Mouse (Mus musculus) erythroid progenitor cell, adult 5-6 weeks (primary cell): Measurements from ENCODE around the gene Rpp21. TPM values are rescaled to one million over a fixed set of nuclear protein-coding genes. Genes with fewer than 3 reads are reported as not detected.
"Not testable (repeated sequence)": the region's sequence is repeated elsewhere in the genome, so short reads cannot be mapped to it uniquely, and the experiment has no call there.

Experiments used
- ATAC-seq: replicated peaks from 2 replicates; pipeline ENCODE4 v1.8.0; 2016; ENCODE audit warnings: moderate number of reproducible peaks, mild to moderate bottlenecking, moderate TSS enrichment, inconsistent platforms; ENCODE audit not compliant: poor library complexity, low FRiP score, severe bottlenecking
- total RNA-seq, 2 experiments: library from RNA; stranded (forward) in 1 of 2; stranded (reverse) in 1 of 2; fragments of 150-400 nt in 1 of 2; fragments of 186-747, 209-891 nt in 1 of 2; gene quantifications; 2 replicates each; pipeline versions ENCODE4 v1.2.3 to v1.2.4; 2015 to 2017; ENCODE audit warnings: low replicate concordance in 2 of 2

Rpp21 gene
- total RNA-seq, 2 experiments from 2014 or later: 11.8 to 63.7 TPM

- ATAC-seq: no peak
These were observed 20.4 kb downstream of the Rpp21 start for GRCm38 (mm10) chr17:36237321-36237921.

- not testable (repeated sequence) for ATAC-seq
These were observed 22.6 kb downstream of the Rpp21 start for GRCm38 (mm10) chr17:36235300-36235699.

- no peak for ATAC-seq
These were observed 24.3 kb downstream of the Rpp21 start for GRCm38 (mm10) chr17:36233572-36233971.

- no peak for ATAC-seq
These were observed 26.6 kb downstream of the Rpp21 start for GRCm38 (mm10) chr17:36231318-36231717.

- no peak for ATAC-seq
These were observed 28.8 kb downstream of the Rpp21 start for GRCm38 (mm10) chr17:36229046-36229445.

DNA sequence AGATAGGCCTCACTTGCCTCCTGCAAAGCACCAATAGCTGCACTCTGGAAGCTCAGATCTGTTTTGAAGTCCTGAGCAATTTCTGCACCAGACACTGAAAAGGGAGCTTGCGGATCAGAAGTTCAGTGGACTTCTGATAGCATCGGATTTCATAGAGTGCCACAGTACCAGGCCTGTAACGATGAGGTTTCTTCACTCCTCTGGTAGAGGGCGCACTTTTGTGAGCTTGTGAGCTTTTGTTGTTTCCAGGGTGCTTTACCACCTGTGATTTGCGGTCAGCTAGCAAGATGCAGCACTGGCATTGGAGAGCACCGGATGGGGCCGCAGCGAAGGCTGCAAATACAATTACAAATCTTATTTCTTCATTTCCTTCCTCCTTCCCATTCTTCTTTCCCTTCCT lies 30.9 kb downstream of the Rpp21 start:
- no peak for ATAC-seq

- no peak for ATAC-seq
These were observed 32.5 kb downstream of the Rpp21 start for GRCm38 (mm10) chr17:36225231-36225824.

DNA sequence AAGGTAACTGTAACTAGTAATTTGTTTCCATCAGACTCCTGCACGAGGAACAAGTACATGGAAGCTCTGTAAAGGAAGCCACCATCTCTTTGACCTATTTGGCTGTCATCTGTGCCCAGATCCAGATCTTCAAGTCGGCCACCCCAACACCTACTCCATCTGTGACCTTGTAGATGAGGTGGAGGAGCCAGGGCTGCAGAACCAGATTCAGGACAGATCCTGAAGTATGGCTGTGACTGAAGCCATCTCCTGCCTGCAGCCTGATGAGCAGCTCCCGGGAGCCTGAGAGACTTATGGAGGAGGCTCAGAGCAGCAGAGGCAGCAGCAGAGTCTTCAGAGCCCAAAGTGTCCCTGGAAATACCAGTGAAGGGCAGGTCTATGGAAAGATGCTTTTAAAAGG lies 33.4 kb downstream of the Rpp21 start:
- no peak for ATAC-seq

DNA sequence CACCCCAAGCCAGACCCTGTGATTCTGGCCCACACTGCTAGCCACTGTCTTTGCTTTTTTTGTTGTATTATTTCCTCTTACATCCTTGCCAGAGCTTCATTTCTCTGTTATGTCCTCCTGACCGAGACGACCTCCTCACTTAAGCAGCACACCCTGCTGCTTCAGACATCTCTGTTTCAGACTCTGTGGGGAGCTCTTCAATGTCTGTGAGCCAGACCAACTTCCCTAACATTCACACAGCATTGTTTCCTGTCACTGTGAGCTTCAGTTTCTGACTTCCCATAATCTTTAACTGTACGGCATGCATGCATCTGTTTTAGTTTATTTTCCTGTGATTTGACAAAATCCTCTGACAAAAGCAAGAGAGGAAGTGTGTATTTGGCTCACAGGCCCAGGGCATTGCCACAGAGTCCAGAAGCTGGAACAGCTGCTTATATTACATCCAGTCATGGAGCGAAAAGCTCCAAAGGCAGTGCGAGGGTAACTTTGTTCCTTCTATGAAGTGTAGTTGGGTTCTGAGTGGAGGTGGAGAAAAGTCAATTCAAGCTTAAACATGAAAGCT lies 39.2 kb downstream of the Rpp21 start:
- no peak for ATAC-seq

GRCm38 (mm10) chr17:36215586-36215985 lies 42.3 kb downstream of the Rpp21 start:
- no peak for ATAC-seq

- ATAC-seq: no peak
These were observed 51.0 kb downstream of the Rpp21 start for GRCm38 (mm10) chr17:36206846-36207245.

- no peak for ATAC-seq
These were observed 52.0 kb downstream of the Rpp21 start for GRCm38 (mm10) chr17:36205862-36206261.

Other genes with a start within 250 kb of the Rpp21 start
- gene H2-T24, start 237.5 kb downstream of the Rpp21 start, total RNA-seq (2015; ENCODE audit: low replicate concordance): 84.3 and 115 TPM in 2 replicates
- 293 and 328 TPM in 2 replicates for gene H2-T24, start 237.5 kb downstream of the Rpp21 start, total RNA-seq (2017; ENCODE audit: low replicate concordance)
- gene H2-T23, start 225.2 kb downstream of the Rpp21 start, total RNA-seq (2015; ENCODE audit: low replicate concordance): 109 and 146 TPM in 2 replicates
- 93.4 and 104 TPM in 2 replicates for gene H2-T23, start 225.2 kb downstream of the Rpp21 start, total RNA-seq (2017; ENCODE audit: low replicate concordance)
- 19.1 and 19.7 TPM in 2 replicates for gene H2-T22, start 215.3 kb downstream of the Rpp21 start, total RNA-seq (2015; ENCODE audit: low replicate concordance)
- 5.5 and 16.4 TPM in 2 replicates for gene H2-T22, start 215.3 kb downstream of the Rpp21 start, total RNA-seq (2017; ENCODE audit: low replicate concordance)
- not detected in 2 replicates for gene Gm6034, start 215.1 kb downstream of the Rpp21 start, total RNA-seq (2015; ENCODE audit: low replicate concordance)
- gene Gm6034, start 215.1 kb downstream of the Rpp21 start, total RNA-seq (2017; ENCODE audit: low replicate concordance): not detected in 2 replicates
- gene Gm11127, start 199.7 kb downstream of the Rpp21 start, total RNA-seq (2015; ENCODE audit: low replicate concordance): not detected in 2 replicates
- gene Gm11127, start 199.7 kb downstream of the Rpp21 start, total RNA-seq (2017; ENCODE audit: low replicate concordance): 0.39 TPM in 1 of 2 replicates, not detected in the other
- not detected in 2 replicates for gene Gm19684, start 136.4 kb downstream of the Rpp21 start, total RNA-seq (2015; ENCODE audit: low replicate concordance)
- not detected in 2 replicates for gene Gm19684, start 136.4 kb downstream of the Rpp21 start, total RNA-seq (2017; ENCODE audit: low replicate concordance)
- not detected in 2 replicates for gene Gm7030, start 128.6 kb downstream of the Rpp21 start, total RNA-seq (2015; ENCODE audit: low replicate concordance)
- gene Gm7030, start 128.6 kb downstream of the Rpp21 start, total RNA-seq (2017; ENCODE audit: low replicate concordance): not detected in 2 replicates
- gene Gm8909, start 89.5 kb downstream of the Rpp21 start, total RNA-seq (2015; ENCODE audit: low replicate concordance): not detected in 2 replicates
- gene Gm8909, start 89.5 kb downstream of the Rpp21 start, total RNA-seq (2017; ENCODE audit: low replicate concordance): not detected in 2 replicates
- not detected in 2 replicates for gene H2-T3, start 67.8 kb downstream of the Rpp21 start, total RNA-seq (2015; ENCODE audit: low replicate concordance)
- not detected in 2 replicates for gene H2-T3, start 67.8 kb downstream of the Rpp21 start, total RNA-seq (2017; ENCODE audit: low replicate concordance)
- 25.6 and 29.9 TPM in 2 replicates for gene Trim39, start 14.2 kb upstream of the Rpp21 start, total RNA-seq (2015; ENCODE audit: low replicate concordance)
- gene Trim39, start 14.2 kb upstream of the Rpp21 start, total RNA-seq (2017; ENCODE audit: low replicate concordance): 37.4 and 40.9 TPM in 2 replicates
- not detected in 2 replicates for gene H2-M10.2, start 28.4 kb upstream of the Rpp21 start, total RNA-seq (2015; ENCODE audit: low replicate concordance)
- gene H2-M10.2, start 28.4 kb upstream of the Rpp21 start, total RNA-seq (2017; ENCODE audit: low replicate concordance): not detected in 2 replicates
- gene H2-M10.1, start 68.1 kb upstream of the Rpp21 start, total RNA-seq (2015; ENCODE audit: low replicate concordance): not detected in 2 replicates
- not detected in 2 replicates for gene H2-M10.1, start 68.1 kb upstream of the Rpp21 start, total RNA-seq (2017; ENCODE audit: low replicate concordance)
- not detected in 2 replicates for gene H2-M10.3, start 110.3 kb upstream of the Rpp21 start, total RNA-seq (2015; ENCODE audit: low replicate concordance)
- gene H2-M10.3, start 110.3 kb upstream of the Rpp21 start, total RNA-seq (2017; ENCODE audit: low replicate concordance): not detected in 2 replicates
- gene H2-M10.4, start 204.3 kb upstream of the Rpp21 start, total RNA-seq (2015; ENCODE audit: low replicate concordance): not detected in 2 replicates
- not detected in 2 replicates for gene H2-M10.4, start 204.3 kb upstream of the Rpp21 start, total RNA-seq (2017; ENCODE audit: low replicate concordance)